Mouse (Mus musculus): Measurements from ENCODE around the gene Il17rc.

The Il17rc gene

GRCm38 (mm10) chr6:113451839-113452238 is 19.4 kb upstream of the Il17rc start:
- DNase-seq (ENCODE audit: low read depth, low spot score), result no peak

GRCm38 (mm10) chr6:113455007-113455406 is 16.2 kb upstream of the Il17rc start:
- DNase-seq (ENCODE audit: low read depth, low spot score), result no peak

- DNase-seq (ENCODE audit: low read depth, low spot score), result no peak
Measured at GRCm38 (mm10) chr6:113457952-113458534, 13.2 kb upstream of the Il17rc start, which contains the start of gene Il17re. Gene Il17re (plus strand): TSS chr6:113458484.

GRCm38 (mm10) chr6:113458635-113459034 is 12.6 kb upstream of the Il17rc start:
- peak; percentile 54 for DNase-seq (ENCODE audit: low read depth, low spot score)

GRCm38 (mm10) chr6:113464040-113464439 is 7.2 kb upstream of the Il17rc start:
- no peak for DNase-seq (ENCODE audit: low read depth, low spot score)

- no peak for DNase-seq (ENCODE audit: low read depth, low spot score)
Measured at GRCm38 (mm10) chr6:113465602-113466001, 5.6 kb upstream of the Il17rc start.

GRCm38 (mm10) chr6:113468512-113468911 is 2.7 kb upstream of the Il17rc start:
- no peak for DNase-seq (ENCODE audit: low read depth, low spot score)

GRCm38 (mm10) chr6:113469021-113469420 is 2.2 kb upstream of the Il17rc start:
- DNase-seq (ENCODE audit: low read depth, low spot score), result peak; percentile 78

GRCm38 (mm10) chr6:113469432-113469831 is 1.8 kb upstream of the Il17rc start:
- DNase-seq (ENCODE audit: low read depth, low spot score), result peak; percentile 93

- no peak for DNase-seq (ENCODE audit: low read depth, low spot score)
Measured at GRCm38 (mm10) chr6:113472061-113472460, 834 bp downstream of the Il17rc start.

GRCm38 (mm10) chr6:113473246-113473645 is 2.0 kb downstream of the Il17rc start:
- no peak for DNase-seq (ENCODE audit: low read depth, low spot score)

GRCm38 (mm10) chr6:113473715-113474114 is 2.5 kb downstream of the Il17rc start:
- no peak for DNase-seq (ENCODE audit: low read depth, low spot score)

- DNase-seq (ENCODE audit: low read depth, low spot score), result no peak
Measured at GRCm38 (mm10) chr6:113477353-113477752, 6.1 kb downstream of the Il17rc start.

GRCm38 (mm10) chr6:113478906-113479305 is 7.7 kb downstream of the Il17rc start:
- DNase-seq (ENCODE audit: low read depth, low spot score), result no peak

- DNase-seq (ENCODE audit: low read depth, low spot score), result no peak
Measured at GRCm38 (mm10) chr6:113480555-113481373, 9.5 kb downstream of the Il17rc start.

GRCm38 (mm10) chr6:113482477-113483099 is 11.4 kb downstream of the Il17rc start:
- peak; percentile 82 for DNase-seq (ENCODE audit: low read depth, low spot score)

- DNase-seq (ENCODE audit: low read depth, low spot score), result peak; percentile 99
Measured at GRCm38 (mm10) chr6:113483100-113483615, 11.9 kb downstream of the Il17rc start, which contains the start of gene Creld1. Gene Creld1 (plus strand): TSS chr6:113483297.

- peak; percentile 58 for DNase-seq (ENCODE audit: low read depth, low spot score)
Measured at GRCm38 (mm10) chr6:113483729-113484128, 12.5 kb downstream of the Il17rc start.

GRCm38 (mm10) chr6:113487125-113487576 is 15.9 kb downstream of the Il17rc start:
- DNase-seq (ENCODE audit: low read depth, low spot score), result peak; percentile 69

- no peak for DNase-seq (ENCODE audit: low read depth, low spot score)
Measured at GRCm38 (mm10) chr6:113489410-113489809, 18.2 kb downstream of the Il17rc start.

GRCm38 (mm10) chr6:113492101-113492864 is 21.1 kb downstream of the Il17rc start:
- peak; percentile 76 for DNase-seq (ENCODE audit: low read depth, low spot score)

Data from brain, adult 2 months (tissue).